Mouse (Mus musculus): Measurements from ENCODE around the gene Ehd4. TPM values are rescaled to one million over a fixed set of nuclear protein-coding genes. Genes with fewer than 3 reads are reported as not detected.
A peak's percentile ranks its signal among the peaks of the same experiment; 100 is the strongest.

The Ehd4 gene
- total and polyA plus RNA-seq, 2 experiments from 2014 or later, result 250 to 547 TPM

DNA sequence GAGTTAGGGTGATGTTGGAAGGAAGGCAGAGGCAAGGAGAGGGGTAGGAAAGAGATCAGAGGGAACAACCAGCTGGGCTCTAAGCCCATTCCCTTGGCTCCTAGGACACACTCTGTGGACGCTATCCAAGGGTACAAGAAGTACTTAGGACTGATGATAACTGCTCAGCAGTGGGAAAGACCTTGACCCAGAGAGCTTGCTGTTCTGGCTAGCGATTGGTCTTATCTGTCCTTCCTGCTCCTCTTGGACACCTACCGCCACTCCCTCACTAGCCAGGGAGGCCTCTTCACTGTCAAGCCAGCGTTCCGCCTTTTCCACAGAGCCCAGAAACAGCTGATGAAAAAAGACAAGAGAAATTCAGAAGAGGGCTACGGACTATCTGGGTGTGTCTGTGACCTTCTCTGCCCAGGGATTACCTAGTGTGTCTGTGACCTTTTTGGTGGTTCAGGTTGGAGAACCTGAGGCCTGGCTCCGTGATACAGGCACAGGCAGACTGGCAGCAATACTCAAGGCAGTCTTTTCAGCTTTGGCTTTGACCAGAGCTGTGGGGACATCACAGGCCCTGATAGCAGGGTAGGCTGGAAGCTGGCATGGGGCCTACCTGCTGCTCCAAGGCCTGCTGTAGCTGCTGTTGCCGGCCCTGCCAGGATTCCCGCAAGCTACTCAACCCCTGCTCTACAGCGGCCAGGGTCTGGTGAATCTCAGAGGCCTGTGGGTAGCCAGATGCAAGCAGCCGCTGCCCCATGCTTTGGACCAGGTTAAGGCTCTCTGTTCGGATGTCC lies 99.4 kb downstream of the Ehd4 start:
- Histone ChIP-seq H3K9me3 (replicated peaks; ENCODE audit: control insufficient read depth, low read length) (no peaks in the 10 kb centered on the region), H3K27me3 (ENCODE audit: control insufficient read depth, insufficient read depth, low read length) (no peaks in the 10 kb centered on the region), H3K4me3 (ENCODE audit: low read depth, low read length) (no peak overlapping the region), H3K27ac (ENCODE audit: low read depth) (peak overlapping the region; percentile 94), H3K4me1 (ENCODE audit: control insufficient read depth, insufficient read depth) (peaks cover 26% of the 10 kb centered on the region), H3K36me3 (replicated peaks; ENCODE audit: control insufficient read depth, insufficient read depth, low read length) (no peaks in the 10 kb centered on the region), H3K9ac (replicated peaks; ENCODE audit: low read depth, low read length) (0 out of 2 replicates have a peak overlapping the region, but pooled peaks have one; percentile 20), H3K4me2 (ENCODE audit: low read depth, low read length) (no peak overlapping the region)
- DNase-seq (ENCODE audit: low spot score) (peak; percentile 77), ATAC-seq (ENCODE audit: insufficient read depth, low read depth) (peak; percentile 81)
- TF ChIP-seq EP300 (IDR thresholded peaks at IDR 0.05; ENCODE audit: low read depth), result 0 out of 2 replicates have a peak, but pooled peaks have one; percentile 36
- no peak for TF ChIP-seq CTCF (IDR thresholded peaks at IDR 0.05; ENCODE audit: low read depth)
- WGBS, result 39% methylated on average over 12 of the region's 12 CpGs

DNA sequence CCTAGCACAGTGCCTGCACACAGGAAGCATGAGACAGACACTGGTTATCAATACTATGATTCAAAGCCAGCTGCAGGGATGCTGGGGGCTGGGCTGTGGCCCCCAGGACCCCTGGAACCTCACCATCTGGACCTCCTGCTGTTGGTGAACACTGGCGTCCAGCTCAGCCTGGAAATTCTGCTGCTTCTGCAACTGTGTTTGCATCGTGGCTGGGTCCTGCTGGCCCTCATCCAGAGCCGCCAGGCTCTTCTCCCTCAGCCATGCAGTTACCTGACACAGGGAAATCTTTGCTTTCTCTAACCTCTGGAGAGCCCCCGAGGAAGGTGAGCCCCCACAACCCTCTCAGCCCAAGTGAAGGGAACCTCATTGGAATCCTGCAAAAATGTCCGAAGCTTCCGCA lies 103.0 kb downstream of the Ehd4 start:
- DNase-seq (ENCODE audit: low spot score), result no peak
- no peak for TF ChIP-seq EP300 (IDR thresholded peaks at IDR 0.05; ENCODE audit: low read depth)
- TF ChIP-seq CTCF (IDR thresholded peaks at IDR 0.05; ENCODE audit: low read depth), result no peak
- Histone ChIP-seq H3K9me3 (replicated peaks; ENCODE audit: control insufficient read depth, low read length) (no peaks in the 10 kb centered on the region), H3K4me1 (ENCODE audit: control insufficient read depth, insufficient read depth) (peaks cover 24% of the 10 kb centered on the region), H3K4me3 (ENCODE audit: low read depth, low read length) (no peak overlapping the region), H3K9ac (replicated peaks; ENCODE audit: low read depth, low read length) (no peak overlapping the region), H3K36me3 (replicated peaks; ENCODE audit: control insufficient read depth, insufficient read depth, low read length) (no peaks in the 10 kb centered on the region), H3K27ac (ENCODE audit: low read depth) (no peak overlapping the region), H3K27me3 (ENCODE audit: control insufficient read depth, insufficient read depth, low read length) (no peaks in the 10 kb centered on the region), H3K4me2 (ENCODE audit: low read depth, low read length) (no peak overlapping the region)
- 54% methylated on average over 6 of the region's 6 CpGs for WGBS
- ATAC-seq (ENCODE audit: insufficient read depth, low read depth), result no peak

DNA sequence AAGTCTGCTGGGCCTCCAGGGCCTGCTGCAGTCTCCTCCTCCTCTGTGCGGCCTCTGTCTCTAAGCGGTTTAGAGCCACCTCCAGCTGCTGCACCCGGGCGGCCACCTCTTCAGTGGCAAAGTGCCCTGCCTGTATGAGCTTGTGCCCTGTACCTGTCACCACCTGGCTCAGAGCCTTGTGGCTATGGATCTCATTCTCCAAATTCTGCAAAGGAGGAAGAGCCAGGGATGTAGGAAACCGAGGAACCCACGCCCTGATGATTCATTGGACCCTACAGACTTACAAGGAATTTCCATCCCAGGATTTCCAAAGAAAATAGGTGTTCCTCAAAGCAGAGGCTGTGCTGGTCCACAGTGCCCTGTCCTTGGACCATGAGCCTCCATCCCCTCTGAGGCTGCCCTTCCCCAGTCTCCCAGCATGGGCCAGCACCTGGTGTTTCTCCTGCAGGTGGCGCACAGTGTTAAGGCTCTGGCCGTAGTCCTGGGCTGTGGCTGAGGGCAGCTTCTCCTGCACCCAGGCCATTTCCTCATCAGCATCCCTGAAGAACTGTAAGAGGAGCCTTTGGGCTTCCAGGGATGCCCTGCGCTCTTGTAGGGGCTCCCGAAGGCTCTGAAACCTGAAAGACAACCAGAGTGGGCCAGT lies 104.7 kb downstream of the Ehd4 start:
- DNase-seq (ENCODE audit: low spot score), result peak; percentile 44
- Histone ChIP-seq H3K4me3 (ENCODE audit: low read depth, low read length) (no peak overlapping the region), H3K9me3 (replicated peaks; ENCODE audit: control insufficient read depth, low read length) (no peaks in the 10 kb centered on the region), H3K36me3 (replicated peaks; ENCODE audit: control insufficient read depth, insufficient read depth, low read length) (no peaks in the 10 kb centered on the region), H3K27ac (ENCODE audit: low read depth) (no peak overlapping the region), H3K4me1 (ENCODE audit: control insufficient read depth, insufficient read depth) (peaks cover 8% of the 10 kb centered on the region), H3K9ac (replicated peaks; ENCODE audit: low read depth, low read length) (no peak overlapping the region), H3K27me3 (ENCODE audit: control insufficient read depth, insufficient read depth, low read length) (no peaks in the 10 kb centered on the region), H3K4me2 (ENCODE audit: low read depth, low read length) (no peak overlapping the region)
- peak; percentile 40; the same call in 1 of the 2 replicates for ATAC-seq (ENCODE audit: insufficient read depth, low read depth)
- WGBS, result 61% methylated on average over 10 of the region's 10 CpGs
- peak; percentile 82 for TF ChIP-seq CTCF (IDR thresholded peaks at IDR 0.05; ENCODE audit: low read depth)
- no peak for TF ChIP-seq EP300 (IDR thresholded peaks at IDR 0.05; ENCODE audit: low read depth)

DNA sequence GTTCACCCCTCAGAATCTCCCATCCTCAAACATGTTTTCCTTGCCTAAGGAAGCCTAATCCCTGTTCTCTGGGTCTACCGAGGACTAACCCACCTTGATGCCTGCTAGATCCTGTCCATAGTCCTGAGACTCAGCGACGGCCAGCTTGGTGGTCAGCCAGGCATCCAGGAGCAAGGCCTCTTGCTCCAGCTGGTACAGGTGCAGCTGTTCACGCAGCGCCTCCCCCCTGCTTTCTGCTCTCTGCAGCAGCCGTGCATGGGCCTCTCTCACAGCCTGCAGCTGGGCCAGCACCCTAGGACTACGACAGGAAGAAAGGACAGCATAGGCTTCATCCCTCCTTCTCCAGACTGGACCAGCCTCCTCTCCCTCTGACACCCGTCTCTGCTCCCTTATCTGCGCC lies 106.2 kb downstream of the Ehd4 start:
- Histone ChIP-seq H3K9me3 (replicated peaks; ENCODE audit: control insufficient read depth, low read length) (no peaks in the 10 kb centered on the region), H3K4me1 (ENCODE audit: control insufficient read depth, insufficient read depth) (peaks cover 7% of the 10 kb centered on the region; the same call in 1 of the 2 replicates), H3K4me3 (ENCODE audit: low read depth, low read length) (no peak overlapping the region), H3K27me3 (ENCODE audit: control insufficient read depth, insufficient read depth, low read length) (no peaks in the 10 kb centered on the region), H3K27ac (ENCODE audit: low read depth) (no peak overlapping the region), H3K9ac (replicated peaks; ENCODE audit: low read depth, low read length) (no peak overlapping the region), H3K4me2 (ENCODE audit: low read depth, low read length) (no peak overlapping the region), H3K36me3 (replicated peaks; ENCODE audit: control insufficient read depth, insufficient read depth, low read length) (no peaks in the 10 kb centered on the region)
- no peak for DNase-seq (ENCODE audit: low spot score)
- TF ChIP-seq EP300 (IDR thresholded peaks at IDR 0.05; ENCODE audit: low read depth) (no peak), CTCF (IDR thresholded peaks at IDR 0.05; ENCODE audit: low read depth) (no peak)
- no peak for ATAC-seq (ENCODE audit: insufficient read depth, low read depth)
- WGBS, result 72% methylated on average over 9 of the region's 9 CpGs

DNA sequence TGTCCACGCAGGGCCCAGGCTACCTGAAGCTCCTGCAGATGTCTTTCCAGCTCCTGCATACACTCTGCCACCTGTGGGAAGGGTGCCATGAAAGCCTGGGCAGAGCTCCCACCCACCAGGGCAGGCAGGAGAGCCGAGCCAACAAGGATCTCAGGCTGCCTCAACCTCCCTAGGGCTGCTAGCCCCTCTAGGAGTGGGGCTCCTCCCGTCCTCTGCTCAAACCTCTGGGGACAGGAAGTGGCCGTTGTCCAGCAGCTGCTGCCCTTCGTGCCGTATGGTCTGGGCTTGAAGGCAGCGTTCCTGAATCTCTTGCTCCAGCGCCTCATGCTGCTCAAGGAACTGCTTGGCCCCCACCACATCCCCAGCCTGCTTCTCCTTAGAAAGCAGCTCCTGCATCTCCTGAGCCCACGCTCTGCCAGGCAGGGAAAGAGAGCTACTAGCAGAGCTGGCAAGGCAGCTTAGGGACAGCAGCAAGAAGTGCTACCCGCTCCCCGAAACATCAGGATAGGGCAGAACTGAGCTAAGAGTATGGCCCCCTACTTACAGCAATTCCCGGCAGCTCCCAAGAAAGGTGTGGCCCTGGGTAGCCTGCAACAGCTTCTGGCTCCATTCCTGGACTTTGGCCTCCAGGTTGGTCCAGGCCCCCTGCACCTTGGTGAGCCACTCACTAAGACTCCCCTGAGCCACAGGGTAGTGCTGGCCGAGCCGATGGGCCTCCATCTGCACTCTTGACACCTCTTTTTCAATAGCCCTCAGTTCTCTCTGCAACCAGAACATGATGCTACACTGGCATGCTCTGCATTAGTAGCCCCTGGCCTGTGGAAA lies 107.7 kb downstream of the Ehd4 start:
- peaks cover 8% of the 10 kb centered on the region for H3K36me3 ChIP-seq (replicated peaks; ENCODE audit: control insufficient read depth, insufficient read depth, low read length)
- H3K9me3 ChIP-seq (replicated peaks; ENCODE audit: control insufficient read depth, low read length), result no peaks in the 10 kb centered on the region
- WGBS, result 77% methylated on average over 14 of the region's 14 CpGs

More for the DNA sequence above, 107.7 kb downstream of the Ehd4 start:
- Histone ChIP-seq H3K27ac (ENCODE audit: low read depth) (no peak overlapping the region), H3K4me1 (ENCODE audit: control insufficient read depth, insufficient read depth) (peaks cover 7% of the 10 kb centered on the region; the same call in 1 of the 2 replicates), H3K4me2 (ENCODE audit: low read depth, low read length) (no peak overlapping the region), H3K9ac (replicated peaks; ENCODE audit: low read depth, low read length) (no peak overlapping the region), H3K27me3 (ENCODE audit: control insufficient read depth, insufficient read depth, low read length) (no peaks in the 10 kb centered on the region), H3K4me3 (ENCODE audit: low read depth, low read length) (no peak overlapping the region)
- DNase-seq (ENCODE audit: low spot score) (no peak), ATAC-seq (ENCODE audit: insufficient read depth, low read depth) (no peak)
- TF ChIP-seq CTCF (IDR thresholded peaks at IDR 0.05; ENCODE audit: low read depth) (no peak), EP300 (IDR thresholded peaks at IDR 0.05; ENCODE audit: low read depth) (no peak)

Measured in heart, postnatal 0 days (tissue).